Mouse (Mus musculus) frontal cortex, postnatal 36 days (tissue): ENCODE results near the gene Zfp326.

Experiments used
- DNase-seq, 2 experiments: peaks; one replicate each; pipeline ENCODE4 v3.0.0; 2022; ENCODE audit warnings: low spot score in 2 of 2

Zfp326 gene

DNA sequence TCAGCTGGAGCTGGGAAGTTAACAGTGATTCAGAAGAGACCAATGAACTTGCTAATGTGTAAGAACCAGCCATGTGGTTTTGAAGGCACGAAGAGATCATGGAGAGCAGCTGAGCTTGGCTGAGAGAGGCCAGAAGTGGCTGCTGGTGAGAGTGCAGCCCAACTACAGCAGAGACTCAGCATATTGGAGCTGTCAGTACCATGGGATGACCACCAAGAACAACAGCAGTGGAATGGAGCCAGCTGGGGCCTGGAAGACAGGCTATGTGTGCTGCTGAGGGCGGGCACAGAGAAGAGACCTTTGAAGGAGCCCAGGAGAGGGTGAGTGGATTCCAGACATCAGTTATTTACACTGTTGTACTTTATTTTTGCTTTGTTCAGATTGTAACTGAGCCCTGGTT lies 65.6 kb downstream of the Zfp326 start:
- no peak for DNase-seq
